Mouse (Mus musculus) ES-E14 (cell line): ENCODE data around the gene Casp7. TPM values are rescaled to one million over a fixed set of nuclear protein-coding genes. Genes with fewer than 3 reads are reported as not detected.

Experiments used
- DNase-seq: peaks from one replicate; pipeline ENCODE4 v3.0.0-alpha.2; 2013; ENCODE audit warnings: low read depth, low spot score
- H3K27ac ChIP-seq: 2 replicates; pipeline ENCODE4 v1.5.1; 2012; ENCODE audit warnings: low read depth, mild to moderate bottlenecking, low read length, moderate library complexity, mixed read lengths; ENCODE audit not compliant: poor library complexity, insufficient read depth, severe bottlenecking
- H3K36me3 ChIP-seq: 2 replicates; pipeline ENCODE4 v1.6.1; 2012; ENCODE audit warnings: mild to moderate bottlenecking, low read length, moderate library complexity, mixed read lengths; ENCODE audit not compliant: control insufficient read depth, poor library complexity, insufficient read depth, severe bottlenecking
- H3K4me1 ChIP-seq, 2 experiments: fragments of 150-350 bp in 1 of 2; sonication (generic) in 1 of 2; 2 replicates each; pipeline ENCODE4 v1.6.1; 2012; ENCODE audit warnings: low read length in 2 of 2, mild to moderate bottlenecking in 1 of 2, mixed read lengths in 1 of 2; ENCODE audit not compliant: control insufficient read depth in 2 of 2, insufficient read depth in 2 of 2, poor library complexity in 1 of 2
- H3K4me3 ChIP-seq, 2 experiments: fragments of 150-350 bp in 1 of 2; sonication (generic) in 1 of 2; 2 replicates each; pipeline ENCODE4 v1.5.1; 2012; ENCODE audit warnings: low read length in 2 of 2, low read depth in 1 of 2, mild to moderate bottlenecking in 1 of 2, mixed read lengths in 1 of 2; ENCODE audit not compliant: insufficient read depth in 1 of 2, poor library complexity in 1 of 2, severe bottlenecking in 1 of 2
- H3K9ac ChIP-seq: 2 replicates; pipeline ENCODE4 v1.6.1; 2012; ENCODE audit warnings: low read depth, mild to moderate bottlenecking, low read length, mixed read lengths; ENCODE audit not compliant: poor library complexity, insufficient read depth, severe bottlenecking
- H3K9me3 ChIP-seq: fragments of 150-350 bp; sonication (generic); 2 replicates; pipeline ENCODE4 v1.6.1; 2012; ENCODE audit warnings: low read depth, mild to moderate bottlenecking, low read length; ENCODE audit not compliant: control insufficient read depth, insufficient read depth
- CHD2 ChIP-seq: IDR thresholded peaks from 2 replicates; pipeline ENCODE4 v1.6.1; 2014; ENCODE audit warnings: mild to moderate bottlenecking, low read depth, low read length, inconsistent platforms
- HCFC1 ChIP-seq: IDR thresholded peaks from 2 replicates; pipeline ENCODE4 v1.6.1; 2012; ENCODE audit warnings: low read length, inconsistent platforms, borderline replicate concordance; ENCODE audit not compliant: insufficient read depth
- MAFK ChIP-seq: IDR thresholded peaks from 2 replicates; pipeline ENCODE4 v1.6.1; 2014; ENCODE audit warnings: mild to moderate bottlenecking, low read depth, low read length, inconsistent platforms; ENCODE audit not compliant: insufficient read depth
- ZC3H11A ChIP-seq: IDR thresholded peaks from 2 replicates; pipeline ENCODE4 v1.6.1; 2012; ENCODE audit warnings: low read depth, mild to moderate bottlenecking, inconsistent platforms, low read length, borderline replicate concordance
- ZNF384 ChIP-seq: IDR thresholded peaks from 2 replicates; pipeline ENCODE4 v1.6.1; 2012; ENCODE audit warnings: low read depth, low read length, inconsistent platforms
- in situ Hi-C, 2 experiments: fragments of 600-800 bp; cut with MboI; formaldehyde crosslinking; loops; one replicate each; pipeline ENCODE4 v1.15.1; 2025; ENCODE audit warnings: low sequenced_read_pairs in 2 of 2, inconsistent platforms in 1 of 2; ENCODE audit not compliant: unreplicated experiment in 2 of 2
- total RNA-seq: library from RNA; depleted of rRNA; stranded (reverse); fragments of 300-350 nt; gene quantifications from 2 replicates; pipeline ENCODE4 v1.2.3, GENCODE M21; 2012

The Casp7 gene
- total RNA-seq, 1 experiment: 7.1 TPM

DNA sequence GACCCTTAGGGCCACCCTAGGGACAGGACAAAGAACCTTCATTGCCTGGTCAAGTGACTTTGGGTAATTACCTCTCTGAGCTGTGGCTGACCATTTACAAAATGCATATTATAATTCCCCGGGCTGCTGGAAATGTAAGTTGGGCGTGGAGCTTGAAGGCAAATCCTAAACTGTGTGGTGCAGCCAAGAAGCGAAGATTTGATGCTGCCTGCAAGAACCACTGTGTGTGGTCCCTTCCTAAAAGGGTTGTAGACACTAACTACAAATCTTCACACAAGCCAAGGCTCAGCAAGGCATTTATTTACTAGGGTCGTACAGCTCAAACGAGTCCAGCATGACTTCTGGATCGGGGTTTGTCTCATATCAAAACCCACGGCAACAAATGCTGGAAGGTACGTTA, 32.4 kb upstream of the Casp7 start:
- no peak overlapping the region for H3K9ac ChIP-seq
- H3K36me3 ChIP-seq: no peaks in the 10 kb centered on the region
- no peaks in the 10 kb centered on the region for H3K4me1 ChIP-seq
- in situ Hi-C loops: no loop called here
- no peak overlapping the region for H3K4me3 ChIP-seq
- DNase-seq: no peak
- no peaks in the 10 kb centered on the region for H3K9me3 ChIP-seq
- TF ChIP-seq ZC3H11A (no peak), MAFK (no peak), ZNF384 (no peak), CHD2 (no peak), HCFC1 (no peak)
- H3K27ac ChIP-seq: no peak overlapping the region

DNA sequence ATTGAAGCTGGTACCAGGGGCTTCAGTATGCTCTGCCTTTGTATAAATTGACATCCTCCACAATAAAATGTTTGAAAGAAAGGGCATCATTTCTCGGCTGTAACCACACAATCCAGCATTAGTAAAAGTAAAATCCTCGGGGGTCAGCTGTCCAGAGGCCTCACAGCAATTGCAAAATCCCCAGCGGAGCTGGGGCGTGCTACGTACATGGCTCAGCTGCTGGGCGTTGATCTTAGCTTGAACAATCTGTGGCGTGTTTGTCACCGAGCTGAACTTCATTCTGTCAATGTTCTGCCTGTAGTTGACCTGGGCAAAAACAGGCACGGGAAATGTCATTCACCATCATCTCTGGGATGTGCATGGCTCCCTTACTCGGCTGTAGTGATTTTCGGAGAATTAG, 30.8 kb upstream of the Casp7 start:
- no peak overlapping the region for H3K27ac ChIP-seq
- no peak for TF ChIP-seq HCFC1
- no peak for TF ChIP-seq ZC3H11A
- TF ChIP-seq ZNF384: no peak
- no peak for TF ChIP-seq CHD2
- TF ChIP-seq MAFK: no peak
- no peak overlapping the region for H3K9ac ChIP-seq
- in situ Hi-C loops: no loop called here
- DNase-seq: no peak
- H3K9me3 ChIP-seq: no peaks in the 10 kb centered on the region
- H3K4me1 ChIP-seq: no peaks in the 10 kb centered on the region
- no peak overlapping the region for H3K4me3 ChIP-seq
- no peaks in the 10 kb centered on the region for H3K36me3 ChIP-seq

DNA sequence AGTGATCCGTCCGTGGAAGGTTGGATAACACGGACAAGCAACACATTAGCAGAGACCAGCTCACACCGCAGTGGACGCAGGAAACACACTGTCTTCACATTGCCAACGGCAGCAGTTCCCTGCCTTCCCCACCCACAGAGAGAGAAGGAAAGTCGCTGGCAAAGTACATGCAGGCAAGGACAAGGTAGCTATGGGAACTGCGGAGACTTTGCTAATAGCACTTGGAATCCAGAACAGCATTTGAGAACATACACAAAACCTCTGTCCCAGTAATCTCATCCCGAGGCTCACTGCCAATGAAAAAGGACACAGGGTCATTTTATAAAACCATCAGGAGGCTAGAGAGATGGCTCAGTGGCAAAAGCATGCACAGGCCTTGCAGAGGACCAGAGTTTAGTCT, 30.3 kb upstream of the Casp7 start:
- in situ Hi-C loops: no loop called here
- TF ChIP-seq ZNF384: no peak
- TF ChIP-seq CHD2: no peak
- TF ChIP-seq ZC3H11A: no peak
- no peak for TF ChIP-seq MAFK
- no peak for TF ChIP-seq HCFC1
- Histone ChIP-seq H3K4me1 (no peaks in the 10 kb centered on the region), H3K36me3 (no peaks in the 10 kb centered on the region), H3K4me3 (no peak overlapping the region), H3K9me3 (no peaks in the 10 kb centered on the region), H3K9ac (no peak overlapping the region), H3K27ac (no peak overlapping the region)
- DNase-seq: no peak

DNA sequence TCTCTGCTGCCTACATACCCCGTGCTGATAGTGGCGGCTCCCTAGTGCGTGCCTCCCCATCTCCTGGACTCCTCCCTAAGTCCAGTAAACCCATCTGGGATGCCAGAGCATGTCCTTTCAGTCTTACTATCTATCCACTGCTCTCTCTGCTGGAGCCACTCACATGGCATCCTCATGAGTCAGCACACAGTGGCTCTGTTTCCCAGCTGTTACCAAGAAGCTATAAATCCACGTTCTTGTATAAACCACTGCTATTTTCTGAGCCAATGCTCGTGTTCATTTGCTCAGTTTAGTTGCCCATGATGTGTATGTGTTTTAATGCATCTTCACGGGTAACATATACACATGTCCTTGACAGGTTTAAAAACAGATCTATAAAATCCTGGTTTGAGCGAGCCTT, 29.2 kb upstream of the Casp7 start:
- TF ChIP-seq MAFK: no peak
- TF ChIP-seq ZC3H11A: no peak
- TF ChIP-seq ZNF384: no peak
- TF ChIP-seq HCFC1: no peak
- TF ChIP-seq CHD2: no peak
- Histone ChIP-seq H3K4me1 (no peaks in the 10 kb centered on the region), H3K36me3 (no peaks in the 10 kb centered on the region), H3K4me3 (no peak overlapping the region), H3K9ac (no peak overlapping the region), H3K27ac (no peak overlapping the region), H3K9me3 (no peaks in the 10 kb centered on the region)
- in situ Hi-C loops: no loop called here
- DNase-seq: no peak

DNA sequence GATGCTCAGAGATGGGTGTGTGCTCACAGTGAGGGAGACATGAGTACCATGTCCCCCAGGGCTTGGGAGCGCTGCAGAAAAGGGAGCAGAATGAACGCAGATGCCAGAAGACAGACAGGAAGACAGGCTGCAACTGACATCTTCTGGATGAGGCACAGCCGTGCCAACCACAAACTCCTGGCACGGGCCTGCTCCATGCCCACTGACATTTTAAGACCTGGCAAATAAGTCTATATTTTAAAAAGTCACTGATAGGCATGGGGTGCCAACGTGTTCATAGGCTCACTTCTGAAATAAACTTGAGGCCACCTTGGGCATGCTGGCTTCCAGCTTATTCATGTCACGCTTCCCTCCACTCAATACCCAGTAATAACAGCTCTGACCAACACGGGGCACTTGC, 28.0 kb upstream of the Casp7 start:
- no peaks in the 10 kb centered on the region for H3K4me1 ChIP-seq
- no peak overlapping the region for H3K9ac ChIP-seq
- in situ Hi-C loops: no loop called here
- H3K27ac ChIP-seq: no peak overlapping the region
- DNase-seq: no peak
- no peaks in the 10 kb centered on the region for H3K36me3 ChIP-seq
- no peaks in the 10 kb centered on the region for H3K9me3 ChIP-seq
- TF ChIP-seq HCFC1 (no peak), CHD2 (no peak), MAFK (no peak), ZC3H11A (no peak), ZNF384 (no peak)
- H3K4me3 ChIP-seq: no peak overlapping the region
